Mouse (Mus musculus) midbrain, postnatal 0 days (tissue): ENCODE results near the gene Sbds. TPM values are rescaled to one million over a fixed set of nuclear protein-coding genes. Genes with fewer than 3 reads are reported as not detected.
"Not testable (repeated sequence)": the region's sequence is repeated elsewhere in the genome, so short reads cannot be mapped to it uniquely, and the experiment has no call there.

Experiments
- ATAC-seq: fragments of 200-750 bp; cut with Nextera tagmentation; 2 replicates; pipeline ENCODE4 v1.8.0; 2017; ENCODE audit warnings: moderate number of reproducible peaks, mild to moderate bottlenecking, moderate TSS enrichment, moderate library complexity; ENCODE audit not compliant: low FRiP score
- DNase-seq: peaks from one replicate; pipeline ENCODE4 v3.0.0-alpha.2; 2015; ENCODE audit warnings: low spot score
- H3K27ac ChIP-seq: fragments of 300-500 bp; sonication (generic); 2 replicates; pipeline ENCODE4 v1.5.1; 2014; ENCODE audit warnings: low read depth, mild to moderate bottlenecking, low read length, mixed read lengths
- H3K27me3 ChIP-seq: fragments of 300-500 bp; sonication (generic); 2 replicates; pipeline ENCODE4 v1.6.1; 2014; ENCODE audit warnings: low read length, control low read depth, mixed read lengths; ENCODE audit not compliant: insufficient read depth
- H3K36me3 ChIP-seq: fragments of 300-500 bp; sonication (generic); 2 replicates; pipeline ENCODE4 v1.6.1; 2014; ENCODE audit warnings: low read length, control low read depth, mixed read lengths; ENCODE audit not compliant: insufficient read depth
- H3K4me1 ChIP-seq: fragments of 300-500 bp; sonication (generic); 2 replicates; pipeline ENCODE4 v1.6.1; 2014; ENCODE audit warnings: mild to moderate bottlenecking, control low read depth, antibody characterized with exemption, low read length, mixed read lengths; ENCODE audit not compliant: insufficient read depth
- H3K4me2 ChIP-seq: fragments of 300-500 bp; sonication (generic); 2 replicates; pipeline ENCODE4 v1.6.1; 2014; ENCODE audit warnings: low read depth, mild to moderate bottlenecking, low read length, mixed read lengths; ENCODE audit not compliant: poor library complexity, severe bottlenecking
- H3K4me3 ChIP-seq: fragments of 300-500 bp; sonication (generic); 2 replicates; pipeline ENCODE4 v1.5.1; 2014; ENCODE audit warnings: low read depth, mild to moderate bottlenecking, low read length, moderate library complexity
- H3K9ac ChIP-seq: fragments of 300-500 bp; sonication (generic); replicated peaks from 2 replicates; pipeline ENCODE4 v1.6.1; 2014; ENCODE audit warnings: mild to moderate bottlenecking, low read length, moderate library complexity, mixed read lengths; ENCODE audit not compliant: poor library complexity, severe bottlenecking
- H3K9me3 ChIP-seq: fragments of 300-500 bp; sonication (generic); 2 replicates; pipeline ENCODE4 v1.6.1; 2016; ENCODE audit warnings: low read length, control low read depth
- CTCF ChIP-seq: IDR thresholded peaks from 2 replicates; pipeline ENCODE4 v1.5.1; 2016; ENCODE audit warnings: antibody characterized with exemption, mild to moderate bottlenecking
- WGBS: fragments of 180-500 bp; shearing (Covaris S2); extraction: QIAGEN DNeasy Blood & Tissue Kit; methylation state at CpG from one replicate; pipeline ENCODE4 v1.1.7; 2014; 5-methylcytosine and 5-hydroxymethylcytosine counted together
- polyA plus RNA-seq: library from polyadenylated mRNA; unstranded; fragments of >200 nt; fragmentation: Nextera tagmentation; extraction: Ambion mirVana; gene quantifications from 2 replicates; pipeline ENCODE4 v1.2.1, GENCODE M21; 2015
- total RNA-seq: library from RNA; depleted of rRNA; stranded (reverse); fragments of >200 nt; gene quantifications from 2 replicates; pipeline ENCODE4 v1.2.3, GENCODE M21; 2014

Sbds gene
- total and polyA plus RNA-seq, 2 experiments from 2014 or later = 20.3 to 46.4 TPM

- H3K4me2 ChIP-seq = no peak overlapping the region
- H3K4me1 ChIP-seq = no peaks in the 10 kb centered on the region
- H3K9me3 ChIP-seq = no peaks in the 10 kb centered on the region
- no peak overlapping the region for H3K27ac ChIP-seq
- H3K36me3 ChIP-seq = peaks cover 17% of the 10 kb centered on the region
- DNase-seq (no peak), ATAC-seq (no peak)
- 91% methylated on average over 7 of the region's 7 CpGs for WGBS
- H3K27me3 ChIP-seq = no peaks in the 10 kb centered on the region
- peak; percentile 69 for TF ChIP-seq CTCF
- H3K9ac ChIP-seq = no peak overlapping the region
- H3K4me3 ChIP-seq = no peak overlapping the region
These were observed 11.3 kb upstream of the Sbds start for GRCm38 (mm10) chr5:130266651-130267050.

GRCm38 (mm10) chr5:130264433-130265005 lies 9.2 kb upstream of the Sbds start:
- Histone ChIP-seq H3K9ac (no peak overlapping the region), H3K27me3 (no peaks in the 10 kb centered on the region), H3K4me1 (no peaks in the 10 kb centered on the region), H3K9me3 (no peaks in the 10 kb centered on the region), H3K27ac (no peak overlapping the region), H3K4me2 (no peak overlapping the region), H3K36me3 (peaks cover 11% of the 10 kb centered on the region), H3K4me3 (no peak overlapping the region)
- TF ChIP-seq CTCF = no peak
- ATAC-seq = no peak
- DNase-seq = no peak
- WGBS = 96% methylated on average over 6 of the region's 6 CpGs

GRCm38 (mm10) chr5:130263454-130263853 lies 8.1 kb upstream of the Sbds start:
- no peaks in the 10 kb centered on the region for H3K27me3 ChIP-seq
- H3K4me1 ChIP-seq = no peaks in the 10 kb centered on the region
- no peak overlapping the region for H3K9ac ChIP-seq
- peak; percentile 47 for DNase-seq
- peak; percentile 73 for TF ChIP-seq CTCF
- H3K36me3 ChIP-seq = peaks cover 5% of the 10 kb centered on the region
- no peak for ATAC-seq
- WGBS = 73% methylated on average over 11 of the region's 11 CpGs
- no peak overlapping the region for H3K27ac ChIP-seq
- H3K4me2 ChIP-seq = no peak overlapping the region
- no peaks in the 10 kb centered on the region for H3K9me3 ChIP-seq
- H3K4me3 ChIP-seq = no peak overlapping the region

- peak overlapping the region; percentile 52 for H3K4me2 ChIP-seq
- no peaks in the 10 kb centered on the region for H3K4me1 ChIP-seq
- H3K27ac ChIP-seq = peak overlapping the region; percentile 73; the same call in 1 of the 2 replicates
- ATAC-seq (no peak), DNase-seq (no peak)
- 13% methylated on average over 8 of the region's 8 CpGs for WGBS
- H3K9ac ChIP-seq = peak overlapping the region; percentile 64
- no peaks in the 10 kb centered on the region for H3K27me3 ChIP-seq
- TF ChIP-seq CTCF = 0 out of 2 replicates have a peak, but pooled peaks have one; percentile 3
- H3K4me3 ChIP-seq = peak overlapping the region; percentile 54
- H3K36me3 ChIP-seq = peaks cover 4% of the 10 kb centered on the region
- H3K9me3 ChIP-seq = no peaks in the 10 kb centered on the region
These were observed 2.0 kb upstream of the Sbds start for GRCm38 (mm10) chr5:130257303-130257702.

DNA sequence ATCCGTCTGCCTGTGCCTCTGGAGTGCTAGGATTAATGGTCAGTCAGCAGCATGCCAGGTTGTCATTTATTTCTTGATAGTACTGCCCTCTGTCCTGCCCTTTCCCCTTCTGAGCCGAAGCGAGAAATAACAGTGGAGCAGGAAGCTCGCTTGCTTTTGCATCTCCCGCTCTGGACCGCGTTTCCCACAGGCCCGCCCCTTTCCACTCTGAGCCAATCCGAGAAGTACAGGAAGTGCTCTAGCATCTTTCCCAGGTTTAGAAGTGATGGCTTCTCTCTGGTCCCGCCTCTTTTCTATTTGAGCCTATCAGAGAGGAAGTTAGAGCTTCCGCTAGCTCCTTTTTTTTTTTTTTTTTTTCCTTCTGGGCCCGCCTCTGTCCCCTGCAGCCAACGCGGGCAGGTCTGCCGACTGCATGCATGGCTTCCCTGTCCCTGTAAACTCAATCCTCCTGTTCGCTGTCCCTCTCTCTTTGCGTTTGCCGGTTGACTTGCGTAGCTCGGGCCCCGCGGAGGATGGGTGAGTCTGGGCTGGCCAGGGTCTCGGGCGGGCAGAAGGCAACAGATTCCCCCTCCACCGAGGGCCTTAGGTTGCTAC lies 1.4 kb upstream of the Sbds start:
- DNase-seq (peak; percentile 99), ATAC-seq (peak; percentile 92)
- peak overlapping the region; percentile 73; the same call in 1 of the 2 replicates for H3K27ac ChIP-seq
- peaks cover 9% of the 10 kb centered on the region for H3K36me3 ChIP-seq
- H3K9ac ChIP-seq = peak overlapping the region; percentile 64
- H3K9me3 ChIP-seq = no peaks in the 10 kb centered on the region
- no peak for TF ChIP-seq CTCF
- peak overlapping the region; percentile 54 for H3K4me3 ChIP-seq
- no peaks in the 10 kb centered on the region for H3K27me3 ChIP-seq
- WGBS = under 1% methylated on average over 24 of the region's 25 CpGs
- H3K4me2 ChIP-seq = peak overlapping the region; percentile 69
- no peaks in the 10 kb centered on the region for H3K4me1 ChIP-seq

DNA sequence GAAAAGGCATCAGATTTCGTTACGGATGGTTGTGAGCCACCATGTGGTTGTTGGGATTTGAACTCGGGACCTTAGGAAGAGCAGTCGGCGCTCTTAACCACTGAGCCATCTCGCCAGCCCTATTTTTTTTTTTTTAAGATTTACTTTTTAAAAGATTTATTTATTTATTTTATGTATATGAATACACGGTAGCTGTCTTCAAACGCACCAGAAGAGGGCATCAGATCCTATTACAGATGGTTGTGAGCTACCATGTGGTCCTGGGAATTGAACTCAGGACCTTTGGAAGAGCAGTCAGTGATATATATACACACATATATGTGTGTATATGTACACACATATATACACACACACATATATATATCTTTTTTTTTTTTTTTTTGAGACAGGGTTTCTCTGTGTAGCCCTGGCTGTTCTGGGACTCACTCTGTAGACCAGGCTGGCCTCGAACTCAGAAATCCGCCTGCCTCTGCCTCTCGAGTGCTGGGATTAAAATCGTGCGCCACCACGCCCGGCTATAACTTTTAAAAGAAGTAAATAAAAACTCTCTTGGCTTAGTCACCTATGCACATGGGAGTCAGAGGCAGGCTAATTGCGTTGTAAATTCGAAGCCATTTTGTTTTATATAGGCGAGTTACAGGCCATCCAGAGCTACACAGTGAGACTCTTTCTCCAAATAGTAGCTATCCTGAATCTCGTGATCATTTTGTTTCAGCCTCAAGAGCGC lies 632 bp upstream of the Sbds start:
- not testable (repeated sequence) for H3K27ac ChIP-seq, H3K9ac ChIP-seq
- WGBS = 35% methylated on average over 20 of the region's 20 CpGs

More for the DNA sequence above, 632 bp upstream of the Sbds start:
- TF ChIP-seq CTCF = peak; percentile 37
- not testable (repeated sequence) for DNase-seq, H3K27me3 ChIP-seq, ATAC-seq, H3K9me3 ChIP-seq, H3K4me1 ChIP-seq
- H3K36me3 ChIP-seq = peaks cover 15% of the 10 kb centered on the region
- peak overlapping the region; percentile 69 for H3K4me2 ChIP-seq
- peak overlapping the region; percentile 73 for H3K4me3 ChIP-seq
